11 mouse cellular contexts compared by ENCODE assay signal in genomic region chr8:9580192-9580591, GRCm38 (mm10).
DNase-seq lines count a peak whose midpoint lies in the region; ATAC-seq and TF ChIP-seq lines count a peak whose summit lies in the region.
"Had no signal": no experiment of that assay in that cellular context is flagged by ENCODE, and none has a peak within 500 bp of the region (broad histone marks: within the 10 kb centered on the region; RNA-seq: fewer than 3 reads in every experiment).

No protein-coding gene starts in this region.

- no peak overlapping the region for H3K4me3 ChIP-seq in liver, embryonic 14.5 days (ENCODE audit: insufficient read depth in 1 of 2, low read depth in 2 of 2, low read length in 2 of 2)
- H3K4me3 ChIP-seq in liver, embryonic 12.5 days: no peak overlapping the region

- WGBS in liver, embryonic 14.5 days (ENCODE audit: insufficient replicate concordance): 24% methylated on average over 3 of the region's 3 CpGs
- 28% methylated on average over 3 of the region's 3 CpGs for WGBS in liver, embryonic 12.5 days (ENCODE audit: insufficient replicate concordance)

- no peaks in the 10 kb centered on the region for H3K9me3 ChIP-seq in liver, embryonic 14.5 days (ENCODE audit: control insufficient read depth, low read length)
- no peaks in the 10 kb centered on the region for H3K9me3 ChIP-seq in liver, embryonic 12.5 days (replicated peaks)

- no peaks in the 10 kb centered on the region for H3K36me3 ChIP-seq in liver, embryonic 14.5 days (replicated peaks; ENCODE audit: control insufficient read depth, insufficient read depth, low read depth)
- no peaks in the 10 kb centered on the region for H3K36me3 ChIP-seq in liver, embryonic 12.5 days

- H3K4me1 ChIP-seq in liver, embryonic 14.5 days (replicated peaks; ENCODE audit: control insufficient read depth in 2 of 2, insufficient read depth in 2 of 2, low read length in 1 of 2): no peaks in the 10 kb centered on the region
- no peaks in the 10 kb centered on the region for H3K4me1 ChIP-seq in liver, embryonic 12.5 days

- no peak overlapping the region for H3K4me2 ChIP-seq in liver, embryonic 14.5 days (ENCODE audit: low read depth)
- H3K4me2 ChIP-seq in liver, embryonic 12.5 days: no peak overlapping the region

- ATAC-seq in liver, embryonic 14.5 days (ENCODE audit: insufficient read depth): no peak
- no peak for ATAC-seq in liver, embryonic 12.5 days
- 0 out of 2 replicates have a peak, but pooled peaks have one; percentile 42 for ATAC-seq in common myeloid progenitor, adult 5-6 weeks (replicated peaks; ENCODE audit: low read depth, poor library complexity, severe bottlenecking)
- ATAC-seq: intestine, embryonic 16.5 days had no signal

- no peak overlapping the region for H3K27ac ChIP-seq in liver, embryonic 14.5 days
- H3K27ac ChIP-seq in liver, embryonic 12.5 days: no peak overlapping the region
- H3K27ac ChIP-seq: macrophage had no signal

- peak; percentile 56 for DNase-seq in cerebellum, adult 9-10 months
- no peak for DNase-seq in cerebellum, adult 9-11 months
- no peak for DNase-seq in liver, embryonic 14.5 days (ENCODE audit: low read depth in 3 of 3, low spot score in 3 of 3)
- DNase-seq in lung, postnatal 36 days: peak; percentile 50
- no peak for DNase-seq in frontal cortex, postnatal 10 days (ENCODE audit: low spot score in 2 of 2)
- no peak for DNase-seq in heart, adult 8-10 months (ENCODE audit: low spot score)
- DNase-seq: right cerebral cortex, postnatal 14 days had no signal

- no peak overlapping the region for H3K9ac ChIP-seq in liver, embryonic 14.5 days (replicated peaks)
- H3K9ac ChIP-seq in liver, embryonic 12.5 days: no peak overlapping the region

- no peaks in the 10 kb centered on the region for H3K27me3 ChIP-seq in liver, embryonic 14.5 days (ENCODE audit: control insufficient read depth, insufficient read depth, low read length)
- H3K27me3 ChIP-seq in liver, embryonic 12.5 days (replicated peaks): no peaks in the 10 kb centered on the region

- no peak for TF ChIP-seq EP300 in liver, embryonic 14.5 days (IDR thresholded peaks at IDR 0.05; ENCODE audit: low read depth)

- TF ChIP-seq CTCF in liver, embryonic 14.5 days (IDR thresholded peaks at IDR 0.05; ENCODE audit: low read depth): peak; percentile 13; the same call in 1 of the 2 replicates

Comparison
In these comparisons a context has a peak if more than half of its experiments do, and no peak if none do; other contexts are left out.
1. DNase-seq: peak in cerebellum, adult 9-10 months (single experiment) and lung, postnatal 36 days (single experiment); none in cerebellum, adult 9-11 months (single experiment), liver, embryonic 14.5 days (0 of 3), frontal cortex, postnatal 10 days (0 of 2) and heart, adult 8-10 months (single experiment).